Mouse (Mus musculus): ENCODE results near the gene Ndufa4l2.

DNA sequence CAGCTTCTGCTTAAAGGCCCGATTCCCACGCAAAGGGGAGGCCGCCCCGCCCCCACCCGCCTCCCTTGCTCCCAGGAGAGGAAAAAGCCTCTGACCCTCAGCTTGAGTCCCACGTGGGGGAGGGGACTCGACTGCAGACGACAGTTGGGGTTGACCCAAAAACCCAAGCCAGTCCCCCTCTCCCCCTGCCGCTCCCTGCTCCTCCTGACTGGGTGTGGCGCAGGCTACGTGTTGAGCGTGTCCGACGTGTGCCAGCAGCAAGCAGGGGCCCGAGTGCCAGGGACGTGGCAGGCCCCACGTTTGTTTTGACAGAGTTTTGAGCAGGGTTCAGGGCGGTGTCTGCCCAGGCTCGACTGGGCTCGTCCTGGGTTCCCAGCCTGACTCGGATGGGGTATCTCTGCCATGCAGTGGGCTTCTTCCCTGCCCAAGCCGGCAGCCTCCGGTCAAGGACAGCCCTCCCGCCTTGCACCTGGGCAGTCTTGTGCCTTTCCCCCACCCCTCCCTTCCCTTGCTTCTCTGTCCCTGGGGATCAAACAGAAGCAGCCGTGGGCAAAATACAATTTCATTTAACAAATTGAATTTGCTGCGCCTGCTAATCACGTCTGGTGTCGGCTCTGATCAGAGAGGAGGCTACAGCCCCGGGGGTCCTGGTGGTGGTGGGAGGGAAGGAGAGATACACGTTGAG, 2.0 kb downstream of the Ndufa4l2 start:
- TF ChIP-seq GATA1 (IDR thresholded peaks at IDR 0.05; ENCODE audit: low read length) (no peak), TAL1 (IDR thresholded peaks at IDR 0.05; ENCODE audit: low read length) (no peak)
